9 mouse cellular contexts compared by ENCODE assay signal in the genomic region with DNA sequence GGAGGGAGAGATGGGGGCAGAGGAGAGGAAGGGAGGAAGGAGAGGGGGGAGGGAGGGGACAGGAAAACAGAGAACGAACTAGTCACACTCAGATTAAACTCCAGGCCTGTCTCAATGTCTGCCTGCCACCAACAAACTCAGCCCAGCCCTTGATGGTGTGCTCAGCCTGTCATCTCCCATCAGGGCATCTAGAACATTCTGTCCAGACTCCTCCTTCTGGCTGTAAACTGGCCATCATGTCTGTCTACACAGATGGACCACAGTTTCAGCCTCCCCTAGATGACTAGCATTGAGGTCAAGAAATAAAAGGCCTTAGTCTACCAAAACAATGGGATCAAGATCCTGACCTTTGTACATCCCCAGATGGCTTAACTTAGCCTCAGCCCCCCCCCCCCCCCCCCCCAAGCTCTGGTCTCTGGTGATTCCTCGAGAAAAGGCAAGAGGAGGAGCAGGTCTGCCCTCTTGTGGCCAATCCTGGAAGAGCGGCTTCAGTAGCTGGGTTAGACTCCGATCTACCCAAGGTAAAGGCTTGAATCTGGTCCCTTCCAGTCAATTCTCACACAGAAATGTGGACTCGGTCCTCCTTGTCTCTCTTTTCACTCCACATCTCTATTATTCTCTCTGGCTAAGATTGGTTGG. TPM values are rescaled to one million over a fixed set of nuclear protein-coding genes. Genes with fewer than 3 reads are reported as not detected.
A peak's percentile ranks its signal among the peaks of the same experiment; 100 is the strongest.
DNase-seq lines count a peak whose midpoint lies in the region; TF ChIP-seq lines count a peak whose summit lies in the region.
"Had no signal": no experiment of that assay in that cellular context is flagged by ENCODE, and none has a peak within 500 bp of the region (broad histone marks: within the 10 kb centered on the region; RNA-seq: fewer than 3 reads in every experiment).

No protein-coding gene starts in this region.

- TF ChIP-seq CTCF in lung, adult 2 months (IDR thresholded peaks at IDR 0.05; ENCODE audit: insufficient read depth, low read length) = peak; percentile 86

- H3K4me1 ChIP-seq in lung, adult 2 months (ENCODE audit: control insufficient read depth, insufficient read depth, low read length) = no peaks in the 10 kb centered on the region

- peak; percentile 92 for DNase-seq in CD4-positive, CD25-positive, alpha-beta regulatory T cell, adult 2 months (ENCODE audit: low read depth, low spot score)
- peak; percentile 80 for DNase-seq in adrenal gland, adult 2 months
- DNase-seq in embryo, embryonic 10.5 days (ENCODE audit: low spot score) = peak; percentile 93
- DNase-seq in heart, adult 9 months (ENCODE audit: low spot score in 2 of 2) = peak; percentile 62 to 71
- peak; percentile 91 for DNase-seq in kidney, postnatal 10 days
- DNase-seq in lung, adult 2 months = peak; percentile 80
- peak; percentile 63 for DNase-seq in retina, adult 2 months (ENCODE audit: low read depth, low spot score)
- DNase-seq in thymus, postnatal 36 days = peak; percentile 77 to 82

- no peak overlapping the region for H3K4me3 ChIP-seq in lung, adult 2 months (replicated peaks; ENCODE audit: extremely low read depth, low read depth, low read length)

- TF ChIP-seq POLR2A in lung, adult 2 months (IDR thresholded peaks at IDR 0.05; ENCODE audit: borderline replicate concordance, extremely low read depth, low read depth, low read length) = no peak

- 6% methylated on average over 5 of the region's 5 CpGs for WGBS in lung, adult 2 months

RNA-seq across cellular contexts. Expression of gene Rabac1, which starts 7.5 kb away (rescaled TPM):
- 100 to 1,000 TPM; 251 to 383 TPM for total RNA-seq in adrenal gland, adult 2 months (2021)
- 735 and 788 TPM in 2 replicates for polyA plus RNA-seq in adrenal gland, adult 2 months (2012; rRNA removed)
- 806 and 948 TPM in 2 replicates for polyA plus RNA-seq in lung, adult 2 months (2012; rRNA removed)

RNA-seq across cellular contexts. Expression of gene Gm4881, which starts 20.7 kb away (rescaled TPM):
- not detected for total RNA-seq in adrenal gland, adult 2 months (2021)
- not detected in 2 replicates for polyA plus RNA-seq in adrenal gland, adult 2 months (2012; rRNA removed)
- polyA plus RNA-seq in lung, adult 2 months (2012; rRNA removed) = not detected in 2 replicates
- polyA plus RNA-seq: frontal cortex, adult 2 months had no signal

RNA-seq across cellular contexts. Expression of gene Atp1a3, which starts 40.7 kb away (rescaled TPM):
- total RNA-seq in adrenal gland, adult 2 months (2021) = 100 to 1,000 TPM in 1 of 2 experiments, 10 to 100 TPM in 1; 59.1 to 147 TPM
- 115 and 153 TPM in 2 replicates for polyA plus RNA-seq in adrenal gland, adult 2 months (2012; rRNA removed)
- polyA plus RNA-seq in lung, adult 2 months (2012; rRNA removed) = 4.8 and 7.1 TPM in 2 replicates

Comparison
In these comparisons a context has a peak if more than half of its experiments do, and no peak if none do; other contexts are left out.
1. RNA of gene Atp1a3, which starts 40.7 kb away (polyA plus RNA-seq): 115 to 153 TPM in adrenal gland, adult 2 months; 4.8 to 7.1 TPM in lung, adult 2 months; every median in the first group is over 10 times any median in the second.
2. Peak in every context shown above with its lines, with median percentiles within 50 percentile points of each other: DNase-seq.